Mouse (Mus musculus) CD8-positive naive resting alpha-beta T cell, adult 2 months (primary cell): ENCODE data around the gene Chrm4.

ENCODE experiments used
- DNase-seq, 2 experiments: peaks; one replicate each; pipeline ENCODE4 v3.0.0; 2022; ENCODE audit warnings: low read depth in 2 of 2, low spot score in 2 of 2

Gene Chrm4

DNA sequence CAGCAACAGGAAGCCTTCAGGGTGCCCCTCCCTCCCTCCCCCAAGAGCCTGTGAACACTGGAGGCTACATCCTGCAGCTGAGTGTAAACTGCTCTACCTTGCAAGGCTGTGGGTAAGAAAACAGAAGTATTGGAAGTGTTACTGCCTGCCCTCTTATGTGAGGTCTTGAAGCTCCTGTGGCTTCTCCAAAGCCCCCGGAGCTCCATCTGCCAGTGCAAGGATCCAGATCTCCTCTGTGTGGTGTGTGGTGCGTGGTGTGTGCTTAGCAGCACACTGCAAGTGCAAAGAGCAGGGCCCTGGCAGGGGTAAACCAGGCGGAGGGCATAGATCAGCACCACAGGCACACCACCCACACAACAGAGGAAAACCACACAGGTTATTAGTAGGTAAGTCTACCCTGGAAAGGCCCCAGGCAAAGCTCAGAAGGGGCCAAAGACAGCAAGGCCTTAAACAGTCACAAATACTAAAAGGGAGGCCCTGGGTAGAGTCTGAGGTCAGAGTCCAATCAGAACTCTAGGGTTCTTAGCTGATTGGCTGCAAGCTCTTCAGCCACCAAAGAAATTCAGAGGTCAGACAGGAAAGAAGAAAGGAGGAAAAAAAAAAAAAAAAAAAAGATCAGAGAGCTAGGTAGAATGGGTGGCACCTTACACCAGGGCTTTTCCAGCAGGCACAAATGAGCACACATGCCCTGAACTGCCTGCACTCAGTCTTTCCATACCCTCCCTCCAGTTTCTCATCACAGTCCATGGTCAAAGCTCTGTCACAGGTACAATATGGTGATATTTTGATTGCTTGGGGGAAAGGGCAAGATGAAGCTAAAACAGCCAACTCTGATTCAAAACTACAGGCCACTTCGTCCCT, 35.1 kb downstream of the Chrm4 start:
- peak in 1 of 2 experiments; percentile 39 for DNase-seq

GRCm38 (mm10) chr2:91962864-91963401, 35.9 kb downstream of the Chrm4 start:
- DNase-seq, result no peak

- DNase-seq, result peak; percentile 96 to 97
Observed at GRCm38 (mm10) chr2:91963443-91963932, 36.4 kb downstream of the Chrm4 start.

DNA sequence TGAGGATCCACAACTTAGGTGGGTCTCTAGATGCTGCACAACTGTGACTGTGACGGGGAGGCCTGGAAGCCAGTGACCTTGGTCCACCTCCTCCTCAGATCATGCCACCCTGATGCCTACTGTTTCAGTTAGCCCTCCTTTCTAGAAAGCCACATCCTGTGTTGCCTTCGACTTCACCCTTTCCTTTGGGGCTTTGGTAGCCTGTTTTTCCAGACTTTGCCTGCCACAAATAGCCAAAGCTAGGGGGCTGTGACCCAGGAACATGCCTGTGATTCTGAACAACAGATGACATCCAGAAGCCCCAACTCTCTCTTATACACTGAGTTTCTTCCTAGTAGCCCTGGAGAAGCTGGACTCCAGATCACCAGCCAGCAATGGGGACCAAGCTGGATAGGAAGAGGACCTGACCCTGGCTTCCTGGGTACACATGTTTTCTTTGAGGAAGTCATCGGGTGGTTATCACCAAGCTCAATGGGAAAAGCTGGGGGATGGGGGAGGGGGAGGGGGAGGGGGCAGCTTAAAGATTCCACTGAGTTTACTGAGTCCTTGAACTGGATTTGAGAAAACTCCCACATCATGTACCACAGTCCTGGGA, 37.7 kb downstream of the Chrm4 start:
- DNase-seq, result no peak

DNA sequence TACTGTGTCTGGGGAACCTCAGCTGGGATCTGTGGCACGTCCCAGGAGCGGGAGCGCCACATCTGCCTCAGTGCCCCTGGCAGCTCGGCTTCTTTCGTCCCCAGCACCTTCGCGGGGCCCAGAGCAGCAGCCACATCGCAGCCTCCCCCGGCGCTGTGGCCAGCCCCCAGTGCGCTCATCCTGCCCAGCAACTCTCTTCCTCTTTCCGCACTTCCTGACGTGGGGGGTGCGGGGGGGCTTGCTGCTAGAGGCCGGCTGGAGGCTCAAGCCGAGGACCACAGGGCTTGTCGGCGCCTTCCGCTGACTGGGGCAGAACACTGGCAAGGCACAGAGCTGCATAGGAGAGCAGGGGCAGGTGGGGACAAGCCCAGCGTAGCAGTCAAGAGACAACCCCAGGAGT, 38.4 kb downstream of the Chrm4 start:
- no peak for DNase-seq

DNA sequence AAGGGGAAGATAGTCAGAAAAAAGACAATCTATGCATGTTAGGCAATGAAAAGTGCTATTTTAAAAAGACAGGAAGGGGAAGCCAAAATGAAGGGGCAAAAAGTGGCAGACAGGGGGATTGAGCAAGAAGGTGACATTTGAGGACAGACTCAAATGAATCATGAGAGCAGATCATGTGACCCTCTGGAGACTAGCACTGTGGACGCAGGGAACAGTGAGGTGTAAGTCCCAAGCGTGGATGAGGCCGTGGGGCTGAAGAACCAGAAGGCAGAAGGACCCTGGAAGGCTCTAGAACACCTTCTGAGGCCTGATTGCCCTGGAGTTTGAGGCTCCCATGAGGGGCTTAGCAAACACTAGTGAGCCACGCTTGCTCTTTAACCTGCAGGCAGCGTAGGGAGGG, 39.3 kb downstream of the Chrm4 start:
- no peak for DNase-seq

GRCm38 (mm10) chr2:91967962-91968361, 40.9 kb downstream of the Chrm4 start:
- DNase-seq, result no peak

- no peak for DNase-seq
Observed at GRCm38 (mm10) chr2:91971231-91972097, 44.4 kb downstream of the Chrm4 start.

GRCm38 (mm10) chr2:91972121-91972566, 45.1 kb downstream of the Chrm4 start:
- DNase-seq, result peak in 1 of 2 experiments; percentile 55

DNA sequence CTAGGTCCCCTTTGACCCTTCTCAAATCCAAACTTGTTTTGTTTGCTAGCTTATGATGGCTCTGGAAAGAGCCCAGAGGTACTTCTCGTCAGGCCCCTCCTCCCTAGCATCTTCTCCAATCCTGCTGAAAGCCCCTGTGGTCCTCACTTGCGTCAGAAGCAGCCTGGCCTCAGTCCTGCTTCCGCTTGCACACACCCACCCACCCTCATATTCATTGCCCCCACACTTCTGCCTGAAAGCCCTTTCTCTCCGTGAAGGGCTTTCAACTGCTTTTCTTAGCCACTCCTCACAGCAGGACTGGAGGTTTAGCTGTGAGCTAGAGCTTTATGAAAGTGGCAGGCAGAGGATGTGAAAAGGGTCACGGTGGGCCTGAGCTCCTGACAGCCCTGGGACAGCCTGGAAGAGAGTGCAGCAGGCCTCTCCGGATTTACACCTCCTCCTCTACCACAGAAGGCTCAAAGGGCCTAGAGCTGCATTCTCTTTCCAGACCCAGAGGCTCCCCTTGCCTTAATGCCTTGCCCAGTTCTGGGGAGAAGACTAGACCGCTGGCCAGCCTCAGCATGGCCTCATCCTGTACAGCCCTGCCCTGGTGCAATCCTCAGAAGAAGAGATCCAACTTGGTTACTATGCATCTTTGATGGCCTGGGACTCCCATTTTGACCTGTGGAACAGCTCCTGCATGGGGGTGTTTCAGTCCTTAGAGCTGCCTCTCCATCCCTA, 46.5 kb downstream of the Chrm4 start:
- no peak for DNase-seq

- DNase-seq, result peak in 1 of 2 experiments; percentile 54
Observed at GRCm38 (mm10) chr2:91975581-91976541, 48.8 kb downstream of the Chrm4 start, which contains the start of gene Dgkz. Gene Dgkz (minus strand): TSS chr2:91975864.

DNA sequence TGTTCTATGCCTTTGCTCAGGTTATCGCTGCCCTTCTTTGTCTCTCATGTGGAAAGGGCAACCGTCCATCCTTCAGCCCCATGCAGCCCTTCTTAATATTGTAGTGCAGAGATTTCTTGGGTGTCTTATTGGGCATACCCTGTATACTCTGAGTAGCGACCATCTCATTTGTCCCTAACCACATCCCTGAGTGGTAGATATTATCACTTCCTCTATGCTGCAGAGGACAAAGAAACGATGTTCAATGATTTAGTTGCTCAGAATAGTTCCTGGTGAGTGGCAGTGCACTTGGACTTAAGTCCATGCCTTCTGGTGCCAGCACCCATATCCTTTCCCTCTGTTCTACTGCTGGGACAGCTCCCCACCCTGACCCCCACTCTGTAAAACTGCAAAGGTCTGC, 50.9 kb downstream of the Chrm4 start:
- no peak for DNase-seq
